Comparison of ENCODE assay signal across 8 mouse cellular contexts in genomic region chrX:102156618-102157422, GRCm38 (mm10). TPM values are rescaled to one million over a fixed set of nuclear protein-coding genes. Genes with fewer than 3 reads are reported as not detected.
A peak's percentile ranks its signal among the peaks of the same experiment; 100 is the strongest.
DNase-seq lines count a peak whose midpoint lies in the region; ATAC-seq lines count a peak whose summit lies in the region.

Gene Ercc6l, minus strand, starts transcription at chrX:102157091.

- 9% methylated on average over 42 of the region's 42 CpGs for WGBS in heart, embryonic 14.5 days
- 9% methylated on average over 42 of the region's 42 CpGs for WGBS in liver, embryonic 13.5 days (ENCODE audit: insufficient replicate concordance)
- 11% methylated on average over 42 of the region's 42 CpGs for WGBS in stomach, embryonic 16.5 days

- no peaks in the 10 kb centered on the region for H3K27me3 ChIP-seq in heart, embryonic 14.5 days (ENCODE audit: control insufficient read depth, insufficient read depth, low read length)
- no peaks in the 10 kb centered on the region for H3K27me3 ChIP-seq in liver, embryonic 13.5 days
- no peaks in the 10 kb centered on the region for H3K27me3 ChIP-seq in stomach, embryonic 16.5 days (ENCODE audit: control insufficient read depth, insufficient read depth, low read length)

- H3K36me3 ChIP-seq in heart, embryonic 14.5 days (ENCODE audit: control insufficient read depth, insufficient read depth, low read length), result no peaks in the 10 kb centered on the region
- H3K36me3 ChIP-seq in liver, embryonic 13.5 days, result peaks cover 3% of the 10 kb centered on the region; the same call in 1 of the 2 replicates
- H3K36me3 ChIP-seq in stomach, embryonic 16.5 days (ENCODE audit: control insufficient read depth, insufficient read depth, low read length), result no peaks in the 10 kb centered on the region

- peak; percentile 97 for DNase-seq in CD4-positive helper T cell, adult 2 months (ENCODE audit: low read depth, low spot score)
- DNase-seq in brain, embryonic 18.5 days (ENCODE audit: low read depth, low spot score), result peak; percentile 87
- peak; percentile 94 for DNase-seq in kidney, postnatal 14 days
- DNase-seq in liver, embryonic 13.5 days, result peak; percentile 87
- DNase-seq in neural tube, embryonic 10.5 days (ENCODE audit: extremely low spot score, low spot score), result peak; percentile 81

- H3K27ac ChIP-seq in heart, embryonic 14.5 days (replicated peaks in 1 of 2; ENCODE audit: control insufficient read depth in 1 of 2, insufficient read depth in 1 of 2, low read depth in 2 of 2, low read length in 2 of 2), result peak within 1 kb of the TSS; percentile 83 to 87
- peak within 1 kb of the TSS; percentile 83 for H3K27ac ChIP-seq in liver, embryonic 13.5 days
- H3K27ac ChIP-seq in stomach, embryonic 16.5 days (ENCODE audit: low read length), result peak within 1 kb of the TSS; percentile 70; the same call in 1 of the 2 replicates

- ATAC-seq in erythroid progenitor cell, adult 5-6 weeks (replicated peaks; ENCODE audit: low FRiP score, poor library complexity, severe bottlenecking), result peak; percentile 100
- peak; percentile 98 for ATAC-seq in heart, embryonic 14.5 days (ENCODE audit: insufficient number of reproducible peaks, insufficient read depth, low FRiP score, low read depth)
- ATAC-seq in liver, embryonic 13.5 days (ENCODE audit: low read depth), result peak; percentile 99
- peak; percentile 98 for ATAC-seq in stomach, embryonic 16.5 days (ENCODE audit: insufficient read depth, low FRiP score)

- H3K4me2 ChIP-seq in heart, embryonic 14.5 days (ENCODE audit: low read length), result peak within 1 kb of the TSS; percentile 53
- peak within 1 kb of the TSS; percentile 61 for H3K4me2 ChIP-seq in liver, embryonic 13.5 days
- peak within 1 kb of the TSS; percentile 46 for H3K4me2 ChIP-seq in stomach, embryonic 16.5 days (ENCODE audit: low read depth, low read length)

- H3K9me3 ChIP-seq in heart, embryonic 14.5 days (ENCODE audit: control insufficient read depth, low read length), result no peaks in the 10 kb centered on the region
- no peaks in the 10 kb centered on the region for H3K9me3 ChIP-seq in liver, embryonic 13.5 days (replicated peaks)
- H3K9me3 ChIP-seq in stomach, embryonic 16.5 days (replicated peaks; ENCODE audit: control insufficient read depth, low read length), result no peaks in the 10 kb centered on the region

- H3K4me1 ChIP-seq in heart, embryonic 14.5 days (ENCODE audit: control insufficient read depth in 2 of 2, insufficient read depth in 2 of 2, low read length in 2 of 2), result no peaks in the 10 kb centered on the region
- H3K4me1 ChIP-seq in liver, embryonic 13.5 days (replicated peaks), result peaks cover 16% of the 10 kb centered on the region
- H3K4me1 ChIP-seq in stomach, embryonic 16.5 days (ENCODE audit: control insufficient read depth, insufficient read depth, low read length), result no peaks in the 10 kb centered on the region

- peak within 1 kb of the TSS; percentile 71 for H3K9ac ChIP-seq in heart, embryonic 14.5 days (ENCODE audit: low read length)
- H3K9ac ChIP-seq in liver, embryonic 13.5 days, result peak within 1 kb of the TSS; percentile 80
- H3K9ac ChIP-seq in stomach, embryonic 16.5 days (ENCODE audit: low read length), result peak within 1 kb of the TSS; percentile 73

- H3K4me3 ChIP-seq in heart, embryonic 14.5 days (ENCODE audit: control insufficient read depth in 1 of 2, insufficient read depth in 1 of 2, low read depth in 1 of 2, low read length in 2 of 2), result peak within 1 kb of the TSS; percentile 53 to 59
- H3K4me3 ChIP-seq in liver, embryonic 13.5 days (replicated peaks), result peak within 1 kb of the TSS; percentile 72
- H3K4me3 ChIP-seq in stomach, embryonic 16.5 days (replicated peaks; ENCODE audit: low read length), result peak within 1 kb of the TSS; percentile 61

RNA-seq across cellular contexts. Expression of gene Ercc6l, which starts in this region (rescaled TPM):
- 24.3 and 26.7 TPM in 2 replicates for total RNA-seq in erythroid progenitor cell, adult 5-6 weeks (2015; ENCODE audit: low replicate concordance)
- 30.9 and 34.0 TPM in 2 replicates for total RNA-seq in erythroid progenitor cell, adult 5-6 weeks (2017; ENCODE audit: low replicate concordance)
- polyA plus RNA-seq in heart, embryonic 14.5 days (2014; fragmentation: Nextera tagmentation; extraction: Ambion mirVana), result 7.7 and 9.1 TPM in 2 replicates
- polyA plus RNA-seq in liver, embryonic 13.5 days (2015; fragmentation: Nextera tagmentation; extraction: Ambion mirVana), result 11.9 and 16.2 TPM in 2 replicates
- 9.7 and 10.1 TPM in 2 replicates for polyA plus RNA-seq in stomach, embryonic 16.5 days (2015; fragmentation: Nextera tagmentation; extraction: Ambion mirVana)

Comparison
In these comparisons a context has a peak if more than half of its experiments do, and no peak if none do; other contexts are left out.
1. Peak in every context shown above with its lines: DNase-seq, ATAC-seq, H3K4me3 ChIP-seq and H3K27ac ChIP-seq.